Mouse (Mus musculus) liver, embryonic 13.5 days (tissue): ENCODE data around the gene Nrg3. TPM values are rescaled to one million over a fixed set of nuclear protein-coding genes. Genes with fewer than 3 reads are reported as not detected.

Source experiments
- ATAC-seq: fragments of 200-750 bp; cut with Nextera tagmentation; 2 replicates; pipeline ENCODE4 v1.8.0; 2017; ENCODE audit warnings: low read depth, mild to moderate bottlenecking, moderate number of reproducible peaks, moderate library complexity
- DNase-seq: peaks from one replicate; pipeline ENCODE4 v3.0.0; 2022
- H3K27ac ChIP-seq: fragments of 300-500 bp; sonication (generic); 2 replicates; pipeline ENCODE4 v1.5.1; 2015; ENCODE audit warnings: moderate library complexity, mild to moderate bottlenecking, inconsistent platforms
- H3K27me3 ChIP-seq: fragments of 300-500 bp; sonication (generic); 2 replicates; pipeline ENCODE4 v1.6.1; 2015; ENCODE audit warnings: mild to moderate bottlenecking, inconsistent platforms
- H3K36me3 ChIP-seq: fragments of 300-500 bp; sonication (generic); 2 replicates; pipeline ENCODE4 v1.6.1; 2015; ENCODE audit warnings: mild to moderate bottlenecking, inconsistent platforms
- H3K4me1 ChIP-seq: fragments of 300-500 bp; sonication (generic); replicated peaks from 2 replicates; pipeline ENCODE4 v1.6.1; 2015; ENCODE audit warnings: inconsistent platforms
- H3K4me2 ChIP-seq: fragments of 300-500 bp; sonication (generic); 2 replicates; pipeline ENCODE4 v1.6.1; 2015; ENCODE audit warnings: inconsistent platforms, mild to moderate bottlenecking, moderate library complexity
- H3K4me3 ChIP-seq: fragments of 300-500 bp; sonication (generic); replicated peaks from 2 replicates; pipeline ENCODE4 v1.5.1; 2015; ENCODE audit warnings: mild to moderate bottlenecking, inconsistent platforms
- H3K9ac ChIP-seq: fragments of 300-500 bp; sonication (generic); 2 replicates; pipeline ENCODE4 v1.6.1; 2015; ENCODE audit warnings: mild to moderate bottlenecking, inconsistent platforms
- H3K9me3 ChIP-seq: fragments of 300-500 bp; sonication (generic); replicated peaks from 2 replicates; pipeline ENCODE4 v1.6.1; 2016; ENCODE audit warnings: inconsistent platforms
- WGBS: fragments of 180-500 bp; shearing (Covaris S2); methylation state at CpG from one replicate; pipeline ENCODE4 v1.1.7; 2015; ENCODE audit not compliant: insufficient replicate concordance; 5-methylcytosine and 5-hydroxymethylcytosine counted together
- polyA plus RNA-seq: library from polyadenylated mRNA; unstranded; fragments of >200 nt; fragmentation: Nextera tagmentation; extraction: Ambion mirVana; gene quantifications from 2 replicates; pipeline ENCODE4 v1.2.1, GENCODE M21; 2015

Gene Nrg3
- polyA plus RNA-seq, 1 experiment from 2014 or later = not detected

GRCm38 (mm10) chr14:38936483-38937054, 536.3 kb downstream of the Nrg3 start:
- DNase-seq (no peak), ATAC-seq (no peak)
- Histone ChIP-seq H3K4me3 (no peak overlapping the region), H3K9me3 (no peaks in the 10 kb centered on the region), H3K27ac (no peak overlapping the region), H3K4me2 (no peak overlapping the region), H3K36me3 (no peaks in the 10 kb centered on the region), H3K27me3 (no peaks in the 10 kb centered on the region), H3K4me1 (no peaks in the 10 kb centered on the region), H3K9ac (no peak overlapping the region)
- WGBS = 50% methylated on average over 2 of the region's 2 CpGs

GRCm38 (mm10) chr14:38923652-38924051, 549.2 kb downstream of the Nrg3 start:
- ATAC-seq (no peak), DNase-seq (no peak)
- no peaks in the 10 kb centered on the region for H3K27me3 ChIP-seq
- H3K9ac ChIP-seq = no peak overlapping the region
- no peak overlapping the region for H3K27ac ChIP-seq
- no peak overlapping the region for H3K4me2 ChIP-seq
- no peaks in the 10 kb centered on the region for H3K4me1 ChIP-seq
- WGBS = 71% methylated on average over 1 of the region's 1 CpGs
- no peaks in the 10 kb centered on the region for H3K36me3 ChIP-seq
- H3K4me3 ChIP-seq = no peak overlapping the region
- no peaks in the 10 kb centered on the region for H3K9me3 ChIP-seq

GRCm38 (mm10) chr14:38920800-38921199, 552.1 kb downstream of the Nrg3 start:
- DNase-seq (no peak), ATAC-seq (no peak)
- Histone ChIP-seq H3K27me3 (no peaks in the 10 kb centered on the region), H3K4me3 (no peak overlapping the region), H3K9me3 (no peaks in the 10 kb centered on the region), H3K9ac (no peak overlapping the region), H3K4me2 (no peak overlapping the region), H3K27ac (no peak overlapping the region), H3K36me3 (no peaks in the 10 kb centered on the region), H3K4me1 (no peaks in the 10 kb centered on the region)
- WGBS = 53% methylated on average over 2 of the region's 2 CpGs

GRCm38 (mm10) chr14:38870591-38870990, 602.3 kb downstream of the Nrg3 start:
- Histone ChIP-seq H3K9ac (no peak overlapping the region), H3K36me3 (no peaks in the 10 kb centered on the region), H3K27me3 (no peaks in the 10 kb centered on the region), H3K27ac (no peak overlapping the region), H3K9me3 (no peaks in the 10 kb centered on the region), H3K4me1 (no peaks in the 10 kb centered on the region), H3K4me3 (no peak overlapping the region), H3K4me2 (no peak overlapping the region)
- no peak for DNase-seq
- no peak for ATAC-seq
- 39% methylated on average over 2 of the region's 2 CpGs for WGBS

GRCm38 (mm10) chr14:38847566-38847965, 625.3 kb downstream of the Nrg3 start:
- 74% methylated on average over 1 of the region's 1 CpGs for WGBS
- Histone ChIP-seq H3K9me3 (no peaks in the 10 kb centered on the region), H3K4me1 (no peaks in the 10 kb centered on the region), H3K27me3 (no peaks in the 10 kb centered on the region), H3K27ac (no peak overlapping the region), H3K4me2 (no peak overlapping the region), H3K9ac (no peak overlapping the region), H3K4me3 (no peak overlapping the region), H3K36me3 (no peaks in the 10 kb centered on the region)
- ATAC-seq (no peak), DNase-seq (no peak)

GRCm38 (mm10) chr14:38847091-38847490, 625.8 kb downstream of the Nrg3 start:
- Histone ChIP-seq H3K4me2 (no peak overlapping the region), H3K27ac (no peak overlapping the region), H3K9me3 (no peaks in the 10 kb centered on the region), H3K4me1 (no peaks in the 10 kb centered on the region), H3K4me3 (no peak overlapping the region), H3K9ac (no peak overlapping the region), H3K27me3 (no peaks in the 10 kb centered on the region), H3K36me3 (no peaks in the 10 kb centered on the region)
- DNase-seq (no peak), ATAC-seq (no peak)
- WGBS = 62% methylated on average over 1 of the region's 1 CpGs

GRCm38 (mm10) chr14:38835006-38835405, 637.9 kb downstream of the Nrg3 start:
- ATAC-seq (no peak), DNase-seq (no peak)
- Histone ChIP-seq H3K27me3 (no peaks in the 10 kb centered on the region), H3K9me3 (peaks cover 4% of the 10 kb centered on the region; the same call in 1 of the 2 replicates), H3K9ac (no peak overlapping the region), H3K4me2 (no peak overlapping the region), H3K4me1 (no peaks in the 10 kb centered on the region), H3K4me3 (no peak overlapping the region), H3K27ac (no peak overlapping the region), H3K36me3 (no peaks in the 10 kb centered on the region)
- WGBS = 61% methylated on average over 4 of the region's 4 CpGs

- WGBS = 65% methylated on average over 1 of the region's 1 CpGs
- no peak overlapping the region for H3K4me2 ChIP-seq
- H3K4me1 ChIP-seq = no peaks in the 10 kb centered on the region
- H3K4me3 ChIP-seq = no peak overlapping the region
- no peak overlapping the region for H3K27ac ChIP-seq
- ATAC-seq (no peak), DNase-seq (no peak)
- H3K9me3 ChIP-seq = no peaks in the 10 kb centered on the region
- no peaks in the 10 kb centered on the region for H3K36me3 ChIP-seq
- no peak overlapping the region for H3K9ac ChIP-seq
- no peaks in the 10 kb centered on the region for H3K27me3 ChIP-seq
Observed at GRCm38 (mm10) chr14:38824891-38825290, 648.0 kb downstream of the Nrg3 start.

GRCm38 (mm10) chr14:38797027-38797426, 675.9 kb downstream of the Nrg3 start:
- DNase-seq (no peak), ATAC-seq (no peak)
- no peaks in the 10 kb centered on the region for H3K9me3 ChIP-seq
- no peak overlapping the region for H3K9ac ChIP-seq
- H3K4me1 ChIP-seq = no peaks in the 10 kb centered on the region
- no peaks in the 10 kb centered on the region for H3K27me3 ChIP-seq
- no peaks in the 10 kb centered on the region for H3K36me3 ChIP-seq
- no peak overlapping the region for H3K4me2 ChIP-seq
- WGBS = 48% methylated on average over 3 of the region's 3 CpGs
- H3K27ac ChIP-seq = no peak overlapping the region
- H3K4me3 ChIP-seq = no peak overlapping the region

GRCm38 (mm10) chr14:38775291-38776116, 697.4 kb downstream of the Nrg3 start:
- Histone ChIP-seq H3K9ac (no peak overlapping the region), H3K4me3 (no peak overlapping the region), H3K9me3 (no peaks in the 10 kb centered on the region; the same call in 1 of the 2 replicates), H3K27ac (no peak overlapping the region), H3K4me1 (no peaks in the 10 kb centered on the region), H3K36me3 (no peaks in the 10 kb centered on the region), H3K4me2 (no peak overlapping the region), H3K27me3 (no peaks in the 10 kb centered on the region)
- DNase-seq (no peak), ATAC-seq (no peak)
- 53% methylated on average over 5 of the region's 5 CpGs for WGBS

- Histone ChIP-seq H3K36me3 (no peaks in the 10 kb centered on the region), H3K27ac (no peak overlapping the region), H3K27me3 (no peaks in the 10 kb centered on the region), H3K4me3 (no peak overlapping the region), H3K9ac (no peak overlapping the region), H3K4me1 (no peaks in the 10 kb centered on the region), H3K9me3 (no peaks in the 10 kb centered on the region; the same call in 1 of the 2 replicates), H3K4me2 (no peak overlapping the region)
- no peak for ATAC-seq
- DNase-seq = no peak
- WGBS = 38% methylated on average over 1 of the region's 1 CpGs
Observed at GRCm38 (mm10) chr14:38774811-38775210, 698.1 kb downstream of the Nrg3 start.

GRCm38 (mm10) chr14:38730465-38730864, 742.4 kb downstream of the Nrg3 start:
- DNase-seq (no peak), ATAC-seq (no peak)
- no peaks in the 10 kb centered on the region for H3K27me3 ChIP-seq
- H3K9ac ChIP-seq = no peak overlapping the region
- H3K36me3 ChIP-seq = no peaks in the 10 kb centered on the region
- no peak overlapping the region for H3K4me2 ChIP-seq
- no peak overlapping the region for H3K4me3 ChIP-seq
- H3K27ac ChIP-seq = no peak overlapping the region
- H3K4me1 ChIP-seq = no peaks in the 10 kb centered on the region
- H3K9me3 ChIP-seq = no peaks in the 10 kb centered on the region
